Mouse (Mus musculus) G1E-ER4 (cell line): Measurements from ENCODE around the gene Dtd2. TPM values are rescaled to one million over a fixed set of nuclear protein-coding genes. Genes with fewer than 3 reads are reported as not detected.

Experiments
- GATA1 ChIP-seq: IDR thresholded peaks from one replicate; pipeline ENCODE4 v1.8.0; 2012; ENCODE audit warnings: low read length, inconsistent platforms
- polyA plus RNA-seq: library from polyadenylated mRNA; stranded (reverse); fragments of >175 nt; gene quantifications from 2 replicates; pipeline ENCODE4 v1.2.3, GENCODE M21; 2012

Gene Dtd2
- polyA plus RNA-seq, 1 experiment = 9.7 TPM

DNA sequence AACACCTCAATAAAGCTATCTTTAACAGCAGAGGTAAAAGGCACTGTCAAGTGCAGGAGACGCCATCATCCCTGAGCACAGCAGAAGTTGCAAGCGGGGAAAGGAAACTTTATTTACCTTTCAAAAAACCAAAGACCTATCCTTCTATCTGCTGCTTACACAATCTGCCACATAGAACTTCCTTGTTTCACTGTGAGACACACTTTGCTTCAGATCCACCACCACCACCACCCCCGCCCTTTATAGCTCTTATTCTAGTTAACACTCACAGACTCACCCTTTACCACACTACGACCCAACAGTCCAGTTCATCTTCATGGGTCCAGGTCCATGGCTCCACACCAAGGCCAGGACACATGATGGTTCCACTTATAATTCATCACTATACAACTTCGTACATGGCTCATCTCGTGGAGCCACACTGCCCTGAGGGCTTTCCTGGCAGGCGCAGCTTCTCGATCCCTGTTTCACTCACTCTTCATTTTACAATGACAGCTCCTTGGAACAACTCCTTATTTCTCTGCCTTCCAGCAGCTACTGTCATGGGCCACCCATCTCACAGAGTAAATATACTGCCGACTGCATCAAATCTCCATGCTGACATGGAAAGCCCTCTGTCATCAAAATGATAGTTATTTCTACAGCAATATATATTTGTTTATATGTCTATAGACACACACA is 38.2 kb downstream of the Dtd2 start:
- TF ChIP-seq GATA1 = no peak

DNA sequence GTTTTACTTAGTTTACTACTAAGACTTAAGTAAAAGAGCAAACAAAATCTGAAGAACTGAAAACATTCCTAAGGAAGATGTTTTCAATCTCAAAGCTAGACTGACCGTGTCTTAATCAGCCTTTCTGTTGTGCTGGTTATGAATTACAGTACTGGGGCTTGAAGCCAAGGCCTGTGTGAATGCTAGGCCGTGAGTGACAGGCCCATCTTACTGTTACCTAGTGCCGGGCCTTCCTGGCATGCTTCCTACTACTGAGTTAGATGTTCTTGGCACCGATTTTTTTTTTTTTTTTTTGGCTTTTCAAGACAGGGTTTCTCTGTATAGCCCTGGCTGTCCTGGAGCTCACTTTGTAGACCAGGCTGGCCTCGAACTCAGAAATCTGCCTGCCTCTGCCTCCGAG is 48.7 kb downstream of the Dtd2 start:
- no peak for TF ChIP-seq GATA1

DNA sequence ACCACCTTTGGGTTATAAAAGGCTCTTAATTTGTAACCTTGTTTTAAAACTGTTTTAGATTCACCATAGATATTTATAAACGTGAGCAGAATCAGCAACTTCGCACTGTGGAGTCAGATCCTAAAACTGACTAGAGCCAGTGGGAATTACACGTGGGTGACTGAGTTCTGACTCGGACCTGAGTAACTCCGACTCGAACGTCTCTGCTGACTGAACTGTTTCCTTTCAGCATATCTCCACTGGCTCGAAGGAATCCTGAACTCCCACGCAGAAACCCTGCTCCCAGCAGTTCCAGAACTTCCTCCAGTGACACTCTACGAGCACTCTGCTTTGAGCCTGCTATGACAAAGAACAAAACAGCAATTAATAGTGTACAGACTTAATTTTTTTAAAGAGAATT is 54.0 kb downstream of the Dtd2 start:
- TF ChIP-seq GATA1 = no peak

DNA sequence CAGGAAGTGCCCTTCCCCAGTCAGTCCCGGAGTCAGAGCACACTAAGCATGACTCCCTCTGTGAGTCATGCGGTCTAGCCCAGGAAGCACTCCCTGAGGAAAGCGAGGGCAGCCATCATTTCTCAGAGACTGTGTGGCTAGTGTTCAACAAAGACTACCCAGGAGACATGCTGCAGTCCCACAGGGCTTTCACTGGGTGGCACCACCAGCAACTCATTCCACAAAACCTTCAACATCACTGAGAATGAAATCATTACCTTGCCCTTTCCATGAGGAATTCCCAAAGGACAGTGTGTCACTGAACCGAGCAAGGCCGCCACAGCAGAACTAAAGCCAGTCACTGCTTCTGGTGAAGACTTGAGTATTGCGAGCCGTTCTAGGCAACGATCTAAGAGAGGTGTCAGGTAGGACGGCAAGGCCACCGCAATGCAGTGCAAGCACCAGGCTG is 58.8 kb downstream of the Dtd2 start:
- no peak for TF ChIP-seq GATA1

DNA sequence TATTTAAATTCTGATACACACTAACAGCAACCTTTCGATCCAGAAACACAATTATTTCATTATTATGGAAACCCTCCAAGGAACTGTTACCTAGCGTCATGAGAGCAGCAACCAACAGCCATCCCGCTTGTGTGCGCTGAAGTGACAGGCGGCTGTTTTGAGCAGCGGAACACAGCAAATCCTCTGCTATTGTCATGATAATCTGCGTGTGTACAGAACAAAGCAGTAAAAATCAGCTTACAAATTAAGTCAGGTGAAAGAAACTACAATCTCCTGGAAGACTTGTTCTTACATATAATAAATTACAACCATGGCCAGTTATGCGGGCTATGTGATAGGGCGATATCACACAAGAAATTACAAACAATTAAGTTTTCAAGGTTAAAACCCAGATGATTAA is 61.0 kb downstream of the Dtd2 start:
- no peak for TF ChIP-seq GATA1

DNA sequence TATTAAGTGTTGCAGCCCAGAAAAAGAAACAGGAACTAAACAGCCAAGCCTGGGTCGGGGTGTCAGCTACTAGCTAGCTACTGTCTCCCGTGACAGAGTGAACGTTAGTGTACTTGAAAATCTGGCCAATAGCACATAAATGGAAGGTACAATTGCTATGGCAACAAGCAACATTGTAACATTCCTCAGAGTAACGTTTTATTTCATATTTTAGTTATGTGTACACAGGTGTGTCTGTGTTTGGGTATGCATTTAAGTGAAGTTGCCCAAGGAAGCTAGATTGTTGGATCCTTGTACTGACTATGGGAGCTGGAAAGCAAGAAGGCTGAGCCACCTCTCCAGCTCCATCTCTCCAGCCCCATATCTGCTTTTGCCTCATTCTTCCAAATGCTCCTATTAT is 66.5 kb downstream of the Dtd2 start:
- no peak for TF ChIP-seq GATA1

Other genes with a start within 250 kb of the Dtd2 start
- gene Hectd1, start 177.0 kb downstream of the Dtd2 start, polyA plus RNA-seq = 14.7 and 24.1 TPM in 2 replicates
- gene Heatr5a, start 35.2 kb downstream of the Dtd2 start, polyA plus RNA-seq = 2.2 and 5.8 TPM in 2 replicates
- not detected in 2 replicates for gene Gpr33, start 21.6 kb upstream of the Dtd2 start, polyA plus RNA-seq
- 12.8 and 23.8 TPM in 2 replicates for gene Nubpl, start 91.2 kb upstream of the Dtd2 start, polyA plus RNA-seq